Mouse (Mus musculus): ENCODE measurements around the gene Fgf12.
A peak's percentile ranks its signal among the peaks of the same experiment; 100 is the strongest.

Fgf12 gene

GRCm38 (mm10) chr16:28752638-28753118, at the start of gene Fgf12:
Gene Fgf12 (minus strand): TSS chr16:28753068.
- no peak for DNase-seq

- DNase-seq = peak; percentile 1 to 13
Measured at GRCm38 (mm10) chr16:28793115-28793514, 40.2 kb upstream of the Fgf12 start.

- no peak for DNase-seq
Measured at GRCm38 (mm10) chr16:28770276-28770675, 17.4 kb upstream of the Fgf12 start.

GRCm38 (mm10) chr16:28761417-28761976, 8.6 kb upstream of the Fgf12 start:
- DNase-seq = no peak

GRCm38 (mm10) chr16:28753124-28753917, 453 bp upstream of the Fgf12 start:
- DNase-seq = peak; percentile 2 to 3

GRCm38 (mm10) chr16:28734461-28734860, 18.4 kb downstream of the Fgf12 start:
- no peak for DNase-seq

GRCm38 (mm10) chr16:28726792-28727191, 26.1 kb downstream of the Fgf12 start:
- DNase-seq = no peak

- no peak for DNase-seq
Measured at GRCm38 (mm10) chr16:28706623-28707022, 46.2 kb downstream of the Fgf12 start.

GRCm38 (mm10) chr16:28700346-28700745, 52.5 kb downstream of the Fgf12 start:
- no peak for DNase-seq

GRCm38 (mm10) chr16:28696851-28697250, 56.0 kb downstream of the Fgf12 start:
- DNase-seq = no peak

- no peak for DNase-seq
Measured at GRCm38 (mm10) chr16:28694113-28694899, 58.6 kb downstream of the Fgf12 start.

- DNase-seq = no peak
Measured at GRCm38 (mm10) chr16:28688861-28689385, 63.9 kb downstream of the Fgf12 start.

- DNase-seq = no peak
Measured at GRCm38 (mm10) chr16:28681625-28682024, 71.2 kb downstream of the Fgf12 start.

- DNase-seq = no peak
Measured at GRCm38 (mm10) chr16:28668815-28669347, 84.0 kb downstream of the Fgf12 start.

- no peak for DNase-seq
Measured at GRCm38 (mm10) chr16:28652640-28653039, 100.2 kb downstream of the Fgf12 start.

GRCm38 (mm10) chr16:28650589-28650988, 102.3 kb downstream of the Fgf12 start:
- no peak for DNase-seq

GRCm38 (mm10) chr16:28645030-28645429, 107.8 kb downstream of the Fgf12 start:
- no peak for DNase-seq

GRCm38 (mm10) chr16:28631721-28632120, 121.1 kb downstream of the Fgf12 start:
- DNase-seq = no peak

- DNase-seq = no peak
Measured at GRCm38 (mm10) chr16:28630771-28631484, 121.9 kb downstream of the Fgf12 start.

GRCm38 (mm10) chr16:28626259-28626658, 126.6 kb downstream of the Fgf12 start:
- no peak for DNase-seq

GRCm38 (mm10) chr16:28625689-28626088, 127.2 kb downstream of the Fgf12 start:
- no peak for DNase-seq

- DNase-seq = no peak
Measured at GRCm38 (mm10) chr16:28614412-28614811, 138.5 kb downstream of the Fgf12 start.
